Mouse (Mus musculus): ENCODE data around the gene Clec4g. TPM values are rescaled to one million over a fixed set of nuclear protein-coding genes. Genes with fewer than 3 reads are reported as not detected.

Gene Clec4g
- polyA plus RNA-seq, 1 experiment from 2014 or later: not detected

- Histone ChIP-seq H3K9me3 (ENCODE audit: control insufficient read depth, low read depth, low read length) (no peaks in the 10 kb centered on the region), H3K36me3 (ENCODE audit: control insufficient read depth, insufficient read depth, low read length) (no peaks in the 10 kb centered on the region), H3K4me1 (ENCODE audit: control insufficient read depth, insufficient read depth, low read length) (no peaks in the 10 kb centered on the region), H3K27ac (ENCODE audit: low read length) (no peak overlapping the region), H3K27me3 (ENCODE audit: control insufficient read depth, insufficient read depth, low read length) (no peaks in the 10 kb centered on the region), H3K4me3 (ENCODE audit: low read depth, low read length) (no peak overlapping the region), H3K4me2 (replicated peaks; ENCODE audit: low read depth, low read length) (no peak overlapping the region), H3K9ac (replicated peaks; ENCODE audit: low read depth, low read length) (no peak overlapping the region)
- 69% methylated on average over 12 of the region's 12 CpGs for WGBS
- ATAC-seq (ENCODE audit: insufficient number of reproducible peaks, insufficient read depth, low FRiP score, low read depth): no peak
Observed at GRCm38 (mm10) chr8:3717321-3717954, 3.0 kb downstream of the Clec4g start.

- Histone ChIP-seq H3K4me3 (ENCODE audit: low read depth, low read length) (no peak overlapping the region), H3K36me3 (ENCODE audit: control insufficient read depth, insufficient read depth, low read length) (no peaks in the 10 kb centered on the region), H3K4me1 (ENCODE audit: control insufficient read depth, insufficient read depth, low read length) (no peaks in the 10 kb centered on the region), H3K9ac (replicated peaks; ENCODE audit: low read depth, low read length) (no peak overlapping the region), H3K27me3 (ENCODE audit: control insufficient read depth, insufficient read depth, low read length) (no peaks in the 10 kb centered on the region), H3K9me3 (ENCODE audit: control insufficient read depth, low read depth, low read length) (no peaks in the 10 kb centered on the region), H3K27ac (ENCODE audit: low read length) (no peak overlapping the region), H3K4me2 (replicated peaks; ENCODE audit: low read depth, low read length) (no peak overlapping the region)
- WGBS: 49% methylated on average over 2 of the region's 2 CpGs
- no peak for ATAC-seq (ENCODE audit: insufficient number of reproducible peaks, insufficient read depth, low FRiP score, low read depth)
Observed at GRCm38 (mm10) chr8:3711646-3712045, 8.8 kb downstream of the Clec4g start.

GRCm38 (mm10) chr8:3710312-3710711, 10.1 kb downstream of the Clec4g start:
- 83% methylated on average over 3 of the region's 3 CpGs for WGBS
- no peaks in the 10 kb centered on the region for H3K9me3 ChIP-seq (ENCODE audit: control insufficient read depth, low read depth, low read length)
- no peak overlapping the region for H3K4me3 ChIP-seq (ENCODE audit: low read depth, low read length)
- ATAC-seq (ENCODE audit: insufficient number of reproducible peaks, insufficient read depth, low FRiP score, low read depth): no peak
- H3K27me3 ChIP-seq (ENCODE audit: control insufficient read depth, insufficient read depth, low read length): no peaks in the 10 kb centered on the region
- H3K4me2 ChIP-seq (replicated peaks; ENCODE audit: low read depth, low read length): no peak overlapping the region
- H3K27ac ChIP-seq (ENCODE audit: low read length): no peak overlapping the region
- no peaks in the 10 kb centered on the region for H3K36me3 ChIP-seq (ENCODE audit: control insufficient read depth, insufficient read depth, low read length)
- no peak overlapping the region for H3K9ac ChIP-seq (replicated peaks; ENCODE audit: low read depth, low read length)
- no peaks in the 10 kb centered on the region for H3K4me1 ChIP-seq (ENCODE audit: control insufficient read depth, insufficient read depth, low read length)

GRCm38 (mm10) chr8:3707611-3708010, 12.8 kb downstream of the Clec4g start:
- 67% methylated on average over 7 of the region's 7 CpGs for WGBS
- H3K4me1 ChIP-seq (ENCODE audit: control insufficient read depth, insufficient read depth, low read length): no peaks in the 10 kb centered on the region
- no peaks in the 10 kb centered on the region for H3K27me3 ChIP-seq (ENCODE audit: control insufficient read depth, insufficient read depth, low read length)
- no peak overlapping the region for H3K9ac ChIP-seq (replicated peaks; ENCODE audit: low read depth, low read length)
- H3K4me3 ChIP-seq (ENCODE audit: low read depth, low read length): no peak overlapping the region
- no peaks in the 10 kb centered on the region for H3K9me3 ChIP-seq (ENCODE audit: control insufficient read depth, low read depth, low read length)
- no peak for ATAC-seq (ENCODE audit: insufficient number of reproducible peaks, insufficient read depth, low FRiP score, low read depth)
- H3K4me2 ChIP-seq (replicated peaks; ENCODE audit: low read depth, low read length): no peak overlapping the region
- no peaks in the 10 kb centered on the region for H3K36me3 ChIP-seq (ENCODE audit: control insufficient read depth, insufficient read depth, low read length)
- no peak overlapping the region for H3K27ac ChIP-seq (ENCODE audit: low read length)

GRCm38 (mm10) chr8:3705711-3706110, 14.7 kb downstream of the Clec4g start:
- H3K27me3 ChIP-seq (ENCODE audit: control insufficient read depth, insufficient read depth, low read length): no peaks in the 10 kb centered on the region
- H3K9me3 ChIP-seq (ENCODE audit: control insufficient read depth, low read depth, low read length): no peaks in the 10 kb centered on the region
- no peaks in the 10 kb centered on the region for H3K36me3 ChIP-seq (ENCODE audit: control insufficient read depth, insufficient read depth, low read length)
- H3K4me2 ChIP-seq (replicated peaks; ENCODE audit: low read depth, low read length): no peak overlapping the region
- H3K4me1 ChIP-seq (ENCODE audit: control insufficient read depth, insufficient read depth, low read length): no peaks in the 10 kb centered on the region
- H3K4me3 ChIP-seq (ENCODE audit: low read depth, low read length): no peak overlapping the region
- H3K9ac ChIP-seq (replicated peaks; ENCODE audit: low read depth, low read length): no peak overlapping the region
- ATAC-seq (ENCODE audit: insufficient number of reproducible peaks, insufficient read depth, low FRiP score, low read depth): no peak
- WGBS: 52% methylated on average over 4 of the region's 4 CpGs
- no peak overlapping the region for H3K27ac ChIP-seq (ENCODE audit: low read length)

GRCm38 (mm10) chr8:3701491-3701890, 19.0 kb downstream of the Clec4g start:
- H3K4me1 ChIP-seq (ENCODE audit: control insufficient read depth, insufficient read depth, low read length): no peaks in the 10 kb centered on the region
- H3K4me3 ChIP-seq (ENCODE audit: low read depth, low read length): no peak overlapping the region
- 97% methylated on average over 1 of the region's 1 CpGs for WGBS
- no peak overlapping the region for H3K4me2 ChIP-seq (replicated peaks; ENCODE audit: low read depth, low read length)
- H3K27me3 ChIP-seq (ENCODE audit: control insufficient read depth, insufficient read depth, low read length): no peaks in the 10 kb centered on the region
- H3K9me3 ChIP-seq (ENCODE audit: control insufficient read depth, low read depth, low read length): no peaks in the 10 kb centered on the region
- no peak overlapping the region for H3K27ac ChIP-seq (ENCODE audit: low read length)
- no peaks in the 10 kb centered on the region for H3K36me3 ChIP-seq (ENCODE audit: control insufficient read depth, insufficient read depth, low read length)
- no peak for ATAC-seq (ENCODE audit: insufficient number of reproducible peaks, insufficient read depth, low FRiP score, low read depth)
- H3K9ac ChIP-seq (replicated peaks; ENCODE audit: low read depth, low read length): no peak overlapping the region

- ATAC-seq (ENCODE audit: insufficient number of reproducible peaks, insufficient read depth, low FRiP score, low read depth): no peak
- no peaks in the 10 kb centered on the region for H3K4me1 ChIP-seq (ENCODE audit: control insufficient read depth, insufficient read depth, low read length)
- WGBS: 85% methylated on average over 3 of the region's 3 CpGs
Observed at GRCm38 (mm10) chr8:3694121-3694520, 26.3 kb downstream of the Clec4g start, which contains the start of gene Fcer2a. Gene Fcer2a, minus strand, starts transcription at chr8:3694175.

GRCm38 (mm10) chr8:3690774-3691173, 29.7 kb downstream of the Clec4g start:
- no peak for ATAC-seq (ENCODE audit: insufficient number of reproducible peaks, insufficient read depth, low FRiP score, low read depth)
- 77% methylated on average over 3 of the region's 3 CpGs for WGBS
- Histone ChIP-seq H3K36me3 (ENCODE audit: control insufficient read depth, insufficient read depth, low read length) (no peaks in the 10 kb centered on the region), H3K27ac (ENCODE audit: low read length) (no peak overlapping the region), H3K4me2 (replicated peaks; ENCODE audit: low read depth, low read length) (no peak overlapping the region), H3K27me3 (ENCODE audit: control insufficient read depth, insufficient read depth, low read length) (no peaks in the 10 kb centered on the region), H3K9ac (replicated peaks; ENCODE audit: low read depth, low read length) (no peak overlapping the region), H3K4me3 (ENCODE audit: low read depth, low read length) (no peak overlapping the region), H3K4me1 (ENCODE audit: control insufficient read depth, insufficient read depth, low read length) (no peaks in the 10 kb centered on the region), H3K9me3 (ENCODE audit: control insufficient read depth, low read depth, low read length) (no peaks in the 10 kb centered on the region)

More at GRCm38 (mm10) chr8:3694121-3694520, 26.3 kb downstream of the Clec4g start, which contains the start of gene Fcer2a:
- H3K4me2 ChIP-seq (replicated peaks; ENCODE audit: low read depth, low read length): no peak within 1 kb of the TSS
- H3K27ac ChIP-seq (ENCODE audit: low read length): no peak within 1 kb of the TSS
- H3K9me3 ChIP-seq (ENCODE audit: control insufficient read depth, low read depth, low read length): no peaks in the 10 kb centered on the region
- H3K36me3 ChIP-seq (ENCODE audit: control insufficient read depth, insufficient read depth, low read length): no peaks in the 10 kb centered on the region
- H3K27me3 ChIP-seq (ENCODE audit: control insufficient read depth, insufficient read depth, low read length): no peaks in the 10 kb centered on the region
- H3K4me3 ChIP-seq (ENCODE audit: low read depth, low read length): no peak within 1 kb of the TSS
- H3K9ac ChIP-seq (replicated peaks; ENCODE audit: low read depth, low read length): no peak within 1 kb of the TSS

GRCm38 (mm10) chr8:3687537-3687936, 32.9 kb downstream of the Clec4g start:
- H3K27ac ChIP-seq (ENCODE audit: low read length): no peak overlapping the region
- no peak overlapping the region for H3K4me2 ChIP-seq (replicated peaks; ENCODE audit: low read depth, low read length)
- ATAC-seq (ENCODE audit: insufficient number of reproducible peaks, insufficient read depth, low FRiP score, low read depth): no peak
- H3K27me3 ChIP-seq (ENCODE audit: control insufficient read depth, insufficient read depth, low read length): no peaks in the 10 kb centered on the region
- H3K4me3 ChIP-seq (ENCODE audit: low read depth, low read length): no peak overlapping the region
- no peaks in the 10 kb centered on the region for H3K36me3 ChIP-seq (ENCODE audit: control insufficient read depth, insufficient read depth, low read length)
- H3K9me3 ChIP-seq (ENCODE audit: control insufficient read depth, low read depth, low read length): no peaks in the 10 kb centered on the region
- H3K9ac ChIP-seq (replicated peaks; ENCODE audit: low read depth, low read length): no peak overlapping the region
- WGBS: 74% methylated on average over 6 of the region's 6 CpGs
- H3K4me1 ChIP-seq (ENCODE audit: control insufficient read depth, insufficient read depth, low read length): no peaks in the 10 kb centered on the region
